Mouse (Mus musculus) midbrain, embryonic 13.5 days (tissue): ENCODE measurements at regions not wholly inside any gene's neighbourhood (a gene's known extent, or its start where the extent isn't known, plus 50 kb on each side); places are given as distances from the start of the nearest gene placed in this dataset.

Source experiments
- ATAC-seq: fragments of 200-750 bp; cut with Nextera tagmentation; 2 replicates; pipeline ENCODE4 v1.8.0; 2017; ENCODE audit warnings: mild to moderate bottlenecking, moderate TSS enrichment, moderate library complexity
- H3K27ac ChIP-seq: fragments of 300-500 bp; sonication (generic); 2 replicates; pipeline ENCODE4 v1.5.1; 2015; ENCODE audit warnings: inconsistent platforms, mild to moderate bottlenecking, moderate library complexity
- H3K27me3 ChIP-seq: fragments of 300-500 bp; sonication (generic); 2 replicates; pipeline ENCODE4 v1.6.1; 2015; ENCODE audit warnings: mild to moderate bottlenecking, inconsistent platforms
- H3K36me3 ChIP-seq: fragments of 300-500 bp; sonication (generic); 2 replicates; pipeline ENCODE4 v1.6.1; 2015; ENCODE audit warnings: mild to moderate bottlenecking, inconsistent platforms
- H3K4me1 ChIP-seq: fragments of 300-500 bp; sonication (generic); replicated peaks from 2 replicates; pipeline ENCODE4 v1.6.1; 2015; ENCODE audit warnings: inconsistent platforms
- H3K4me2 ChIP-seq: fragments of 300-500 bp; sonication (generic); replicated peaks from 2 replicates; pipeline ENCODE4 v1.6.1; 2015; ENCODE audit warnings: moderate library complexity, mild to moderate bottlenecking, inconsistent platforms
- H3K4me3 ChIP-seq: fragments of 300-500 bp; sonication (generic); replicated peaks from 2 replicates; pipeline ENCODE4 v1.5.1; 2015; ENCODE audit warnings: mild to moderate bottlenecking, inconsistent platforms
- H3K9ac ChIP-seq: fragments of 300-500 bp; sonication (generic); replicated peaks from 2 replicates; pipeline ENCODE4 v1.6.1; 2015; ENCODE audit warnings: mild to moderate bottlenecking, inconsistent platforms
- H3K9me3 ChIP-seq: fragments of 300-500 bp; sonication (generic); 2 replicates; pipeline ENCODE4 v1.6.1; 2016; ENCODE audit warnings: mild to moderate bottlenecking, inconsistent platforms
- WGBS: fragments of 180-500 bp; shearing (Covaris S2); methylation state at CpG from one replicate; pipeline ENCODE4 v1.1.7; 2015; 5-methylcytosine and 5-hydroxymethylcytosine counted together

DNA sequence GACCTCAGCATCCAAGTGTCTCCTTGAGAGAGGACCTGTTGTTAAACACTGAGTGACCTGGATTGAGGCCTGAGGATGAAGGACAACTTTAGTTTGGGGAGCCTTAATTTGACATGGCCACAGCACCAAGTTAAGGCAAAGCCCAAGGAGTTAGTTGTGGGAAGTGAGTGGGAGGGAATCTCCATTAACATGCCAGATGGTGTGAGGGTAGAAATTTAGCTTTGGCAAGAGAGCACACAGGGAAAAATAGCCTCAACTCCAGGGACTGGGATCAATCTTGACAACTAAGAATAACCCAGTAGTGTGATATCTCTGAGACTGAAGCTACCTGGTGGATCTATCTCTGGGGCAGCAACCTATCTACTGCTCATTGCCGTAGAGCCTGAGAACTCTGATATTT, 105.4 kb downstream of the Ahr start:
- no peak for ATAC-seq
- no peak overlapping the region for H3K4me2 ChIP-seq
- H3K4me3 ChIP-seq = no peak overlapping the region
- no peaks in the 10 kb centered on the region for H3K27me3 ChIP-seq
- no peak overlapping the region for H3K9ac ChIP-seq
- WGBS = 100% methylated on average over 1 of the region's 1 CpGs
- H3K27ac ChIP-seq = no peak overlapping the region
- no peaks in the 10 kb centered on the region for H3K4me1 ChIP-seq
- H3K36me3 ChIP-seq = no peaks in the 10 kb centered on the region
- no peaks in the 10 kb centered on the region for H3K9me3 ChIP-seq

DNA sequence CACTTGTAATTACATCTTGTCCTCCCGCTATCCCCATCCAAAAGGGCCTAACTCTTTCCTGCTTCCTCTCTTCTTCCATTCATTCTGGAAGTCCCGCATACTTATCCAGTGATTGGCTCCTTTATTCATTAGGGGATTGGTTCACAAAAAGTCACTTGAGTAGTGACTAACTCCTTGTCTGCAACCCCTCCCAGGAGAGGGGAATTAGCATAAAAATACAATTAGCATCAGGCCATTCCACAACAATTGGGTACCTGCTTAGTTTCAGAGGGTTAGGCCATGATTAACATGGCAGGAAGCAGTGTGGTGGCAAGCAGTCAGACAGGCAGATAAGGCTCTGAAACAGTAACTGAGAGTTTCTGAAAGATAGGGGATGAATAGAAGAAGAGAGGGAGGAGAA, 115.6 kb downstream of the Ahr start:
- H3K36me3 ChIP-seq = no peaks in the 10 kb centered on the region
- no peak for ATAC-seq
- WGBS = 44% methylated on average over 2 of the region's 2 CpGs
- H3K27ac ChIP-seq = no peak overlapping the region
- no peaks in the 10 kb centered on the region for H3K27me3 ChIP-seq
- no peak overlapping the region for H3K4me3 ChIP-seq
- no peaks in the 10 kb centered on the region for H3K4me1 ChIP-seq
- H3K9me3 ChIP-seq = no peaks in the 10 kb centered on the region
- H3K4me2 ChIP-seq = no peak overlapping the region
- no peak overlapping the region for H3K9ac ChIP-seq

DNA sequence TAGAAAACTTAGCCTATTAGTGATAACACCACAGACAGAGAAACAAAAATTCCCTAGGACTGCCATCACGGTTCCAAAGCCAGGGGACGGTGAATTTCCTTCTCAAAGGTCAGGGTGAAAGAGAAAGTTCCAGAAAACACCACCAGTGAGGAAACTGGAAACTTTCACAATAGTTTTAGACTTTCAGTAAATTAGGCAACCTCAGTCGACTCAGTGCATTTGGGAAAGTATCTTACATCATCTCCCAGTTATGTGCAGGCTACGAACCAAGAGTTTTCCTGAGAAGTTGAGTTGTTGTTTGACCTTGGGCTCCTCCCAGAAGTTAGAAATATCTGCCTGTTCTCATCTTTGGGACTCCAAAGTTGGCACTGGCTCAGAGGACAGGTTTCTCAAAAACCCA, 116.9 kb downstream of the Ahr start:
- WGBS = 87% methylated on average over 4 of the region's 4 CpGs
- Histone ChIP-seq H3K9me3 (no peaks in the 10 kb centered on the region), H3K4me2 (no peak overlapping the region), H3K27me3 (no peaks in the 10 kb centered on the region), H3K36me3 (no peaks in the 10 kb centered on the region), H3K27ac (no peak overlapping the region), H3K9ac (no peak overlapping the region), H3K4me1 (no peaks in the 10 kb centered on the region), H3K4me3 (no peak overlapping the region)
- no peak for ATAC-seq

DNA sequence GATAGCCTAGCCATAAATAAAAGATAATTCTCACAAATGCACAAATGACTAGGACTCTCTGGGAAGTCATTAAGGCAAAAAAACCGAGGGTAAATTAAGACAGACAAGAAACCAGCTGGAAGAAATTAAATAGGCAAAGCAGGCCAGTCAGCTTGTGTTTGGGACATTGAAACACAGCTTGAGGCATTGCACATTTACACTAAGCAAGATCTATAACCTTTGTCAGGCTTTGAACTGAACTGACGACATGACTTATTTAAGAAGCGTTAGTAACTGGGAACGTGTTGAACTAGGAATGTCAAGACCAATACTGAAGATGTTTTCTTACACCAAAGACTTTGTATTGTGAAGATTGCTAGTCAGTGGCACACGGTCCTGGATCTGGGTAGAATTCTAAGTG, 118.3 kb downstream of the Ahr start:
- Histone ChIP-seq H3K27ac (no peak overlapping the region), H3K4me3 (no peak overlapping the region), H3K9ac (no peak overlapping the region), H3K27me3 (no peaks in the 10 kb centered on the region), H3K9me3 (no peaks in the 10 kb centered on the region), H3K36me3 (no peaks in the 10 kb centered on the region), H3K4me1 (no peaks in the 10 kb centered on the region), H3K4me2 (no peak overlapping the region)
- no peak for ATAC-seq
- 77% methylated on average over 5 of the region's 5 CpGs for WGBS

DNA sequence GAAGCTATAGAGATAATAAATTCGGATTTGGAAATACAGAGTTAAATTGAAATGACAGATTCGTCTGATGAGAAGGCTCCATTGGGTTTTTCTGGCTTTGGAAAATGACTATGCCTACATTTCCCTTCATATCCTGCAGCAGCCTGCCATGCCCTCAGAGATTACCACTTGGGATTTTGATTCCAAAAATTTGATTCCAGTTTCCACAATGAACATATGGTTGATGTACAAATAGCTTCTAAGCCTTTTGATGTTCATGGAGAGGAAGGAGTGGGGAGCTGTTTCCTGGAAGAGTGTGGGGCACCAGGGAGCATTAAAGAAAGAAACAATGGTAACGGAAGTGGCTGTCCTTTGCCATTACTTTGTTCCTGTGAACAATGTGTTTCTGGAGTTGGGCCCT, 122.1 kb downstream of the Ahr start:
- Histone ChIP-seq H3K9ac (no peak overlapping the region), H3K9me3 (no peaks in the 10 kb centered on the region), H3K27ac (no peak overlapping the region), H3K4me1 (no peaks in the 10 kb centered on the region), H3K4me2 (no peak overlapping the region), H3K27me3 (no peaks in the 10 kb centered on the region), H3K36me3 (no peaks in the 10 kb centered on the region), H3K4me3 (no peak overlapping the region)
- WGBS = 80% methylated on average over 3 of the region's 3 CpGs
- ATAC-seq = no peak

DNA sequence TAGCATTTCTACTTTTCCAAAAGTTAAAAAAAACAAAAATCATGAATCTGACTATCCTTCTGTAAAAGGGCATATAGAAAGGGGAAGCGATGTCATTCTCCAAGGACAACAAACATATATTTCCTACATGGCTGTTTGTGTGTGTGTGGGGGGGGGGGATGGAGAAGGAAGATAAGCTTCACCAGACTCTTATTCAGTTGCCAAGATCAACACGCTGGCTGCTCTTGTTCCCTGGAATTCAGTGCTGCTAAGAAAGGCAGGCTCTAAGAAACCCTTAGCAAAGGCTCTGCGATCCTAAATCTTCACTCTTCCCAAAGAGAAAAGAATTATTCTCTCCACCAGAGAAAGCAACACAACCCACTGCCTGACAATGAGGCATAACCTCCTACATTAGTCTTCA, 126.4 kb downstream of the Ahr start:
- Histone ChIP-seq H3K27me3 (no peaks in the 10 kb centered on the region), H3K9me3 (no peaks in the 10 kb centered on the region), H3K4me1 (no peaks in the 10 kb centered on the region), H3K9ac (no peak overlapping the region), H3K4me3 (no peak overlapping the region), H3K27ac (no peak overlapping the region), H3K36me3 (no peaks in the 10 kb centered on the region), H3K4me2 (no peak overlapping the region)
- WGBS = 77% methylated on average over 3 of the region's 3 CpGs
- no peak for ATAC-seq

DNA sequence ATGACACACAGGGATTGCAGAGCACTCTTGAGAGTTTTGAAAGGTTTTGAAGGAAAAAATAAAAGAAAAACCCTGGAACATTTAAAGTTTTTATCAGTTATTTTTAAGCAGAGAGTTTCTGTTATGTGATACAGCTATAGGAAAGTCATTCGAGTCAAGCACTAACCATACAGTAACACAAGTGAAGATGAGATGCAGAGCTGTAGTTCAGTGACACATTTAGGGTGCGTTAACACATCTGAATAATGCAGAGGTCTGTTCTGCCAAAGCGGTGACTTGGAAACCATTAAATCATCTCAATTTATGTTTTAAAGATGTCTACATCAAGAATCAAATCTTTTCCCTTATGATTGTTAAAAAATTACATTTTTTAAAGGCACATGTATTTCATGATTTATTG, 126.8 kb downstream of the Ahr start:
- 93% methylated on average over 3 of the region's 3 CpGs for WGBS
- no peaks in the 10 kb centered on the region for H3K27me3 ChIP-seq
- H3K36me3 ChIP-seq = no peaks in the 10 kb centered on the region
- no peak for ATAC-seq
- no peak overlapping the region for H3K4me3 ChIP-seq
- no peaks in the 10 kb centered on the region for H3K4me1 ChIP-seq
- H3K27ac ChIP-seq = no peak overlapping the region
- H3K4me2 ChIP-seq = no peak overlapping the region
- H3K9ac ChIP-seq = no peak overlapping the region
- no peaks in the 10 kb centered on the region for H3K9me3 ChIP-seq

DNA sequence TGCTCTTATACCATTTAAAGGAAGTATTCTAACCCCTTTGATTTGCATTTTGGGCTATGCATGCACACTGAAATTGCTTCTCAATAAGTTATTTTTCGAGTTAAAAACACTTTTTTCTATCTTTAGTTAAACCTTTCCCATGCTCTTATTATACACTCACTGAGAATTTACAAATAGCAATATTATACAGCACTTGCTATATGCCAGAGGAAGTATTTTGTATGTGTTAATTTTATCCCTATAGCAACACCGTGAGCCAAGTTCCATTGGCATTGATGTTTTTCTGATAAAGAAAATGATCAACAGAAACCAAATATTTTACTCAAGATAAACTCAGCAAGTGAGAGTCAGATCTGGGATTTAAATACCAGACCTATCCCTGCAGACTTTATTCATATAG, 133.0 kb downstream of the Ahr start:
- ATAC-seq = no peak
- no peak overlapping the region for H3K9ac ChIP-seq
- no peaks in the 10 kb centered on the region for H3K9me3 ChIP-seq
- 67% methylated on average over 2 of the region's 2 CpGs for WGBS
- no peak overlapping the region for H3K27ac ChIP-seq
- H3K27me3 ChIP-seq = no peaks in the 10 kb centered on the region
- H3K4me1 ChIP-seq = no peaks in the 10 kb centered on the region
- no peak overlapping the region for H3K4me2 ChIP-seq
- H3K4me3 ChIP-seq = no peak overlapping the region
- H3K36me3 ChIP-seq = no peaks in the 10 kb centered on the region

DNA sequence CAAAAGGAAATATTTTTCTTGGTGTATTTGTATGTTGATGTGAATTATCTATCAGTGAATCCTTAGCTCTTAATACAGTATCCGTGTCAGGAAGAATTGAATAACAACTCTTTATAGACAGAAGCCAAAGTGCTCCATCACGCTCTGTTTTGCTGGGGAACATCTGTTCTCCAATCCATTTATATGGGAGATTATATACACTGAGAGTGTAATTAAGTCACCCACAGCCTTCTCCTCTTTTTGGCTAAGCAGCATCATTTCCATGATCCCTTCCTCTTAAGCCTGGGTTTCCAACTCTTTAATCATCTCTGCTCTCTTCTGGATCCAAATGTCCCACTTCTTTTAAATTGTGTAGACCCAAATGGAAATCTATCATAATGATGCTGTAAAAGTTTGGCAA, 133.6 kb downstream of the Ahr start:
- no peak overlapping the region for H3K4me3 ChIP-seq
- no peak for ATAC-seq
- no peak overlapping the region for H3K4me2 ChIP-seq
- WGBS = 83% methylated on average over 2 of the region's 2 CpGs
- H3K4me1 ChIP-seq = no peaks in the 10 kb centered on the region
- no peak overlapping the region for H3K9ac ChIP-seq
- no peak overlapping the region for H3K27ac ChIP-seq
- no peaks in the 10 kb centered on the region for H3K36me3 ChIP-seq
- no peaks in the 10 kb centered on the region for H3K27me3 ChIP-seq
- no peaks in the 10 kb centered on the region for H3K9me3 ChIP-seq

DNA sequence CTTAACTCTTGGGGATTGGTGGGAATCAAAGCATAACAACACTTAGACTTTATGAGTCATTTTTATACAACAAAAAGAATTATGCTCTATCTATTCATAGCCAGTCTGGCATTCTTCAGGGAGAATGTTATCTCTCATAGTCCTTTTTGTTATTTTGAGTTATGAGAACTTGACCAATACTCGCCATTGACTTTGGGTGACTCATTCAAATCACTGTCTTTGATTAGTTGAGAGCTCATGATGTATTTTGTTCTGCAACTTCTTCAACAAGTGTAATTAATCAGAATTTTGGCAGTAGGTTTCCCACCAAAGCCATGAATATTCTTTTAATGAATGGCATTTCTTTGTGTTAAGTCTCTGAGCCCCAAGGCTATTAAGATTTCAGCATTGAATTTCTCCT, 139.6 kb downstream of the Ahr start:
- no peak for ATAC-seq
- Histone ChIP-seq H3K4me1 (no peaks in the 10 kb centered on the region), H3K27me3 (no peaks in the 10 kb centered on the region), H3K36me3 (no peaks in the 10 kb centered on the region), H3K9me3 (no peaks in the 10 kb centered on the region), H3K27ac (no peak overlapping the region), H3K4me3 (no peak overlapping the region), H3K9ac (no peak overlapping the region), H3K4me2 (no peak overlapping the region)
- WGBS = 93% methylated on average over 1 of the region's 1 CpGs

DNA sequence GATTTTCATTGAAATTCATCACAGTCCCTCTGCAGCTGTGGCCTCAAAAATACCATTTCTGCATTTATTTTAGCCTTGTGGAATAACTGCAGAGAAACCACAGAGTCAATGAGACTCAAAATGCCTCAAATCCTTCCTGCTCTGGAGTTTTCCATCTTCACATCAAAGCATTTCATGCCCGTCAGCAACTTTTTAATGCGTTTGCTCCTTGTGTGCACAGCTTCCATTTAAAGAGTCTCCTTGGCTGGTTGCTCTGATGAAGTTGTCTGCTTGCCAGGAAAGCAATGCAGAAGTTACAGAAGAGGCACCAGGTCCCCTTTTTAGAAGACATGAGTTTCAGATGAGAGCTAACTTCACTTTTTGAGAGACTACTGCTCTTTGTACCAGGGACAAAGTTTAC, 142.7 kb downstream of the Ahr start:
- Histone ChIP-seq H3K36me3 (no peaks in the 10 kb centered on the region), H3K4me3 (no peak overlapping the region), H3K27ac (no peak overlapping the region), H3K27me3 (no peaks in the 10 kb centered on the region), H3K9me3 (no peaks in the 10 kb centered on the region), H3K4me2 (no peak overlapping the region), H3K4me1 (no peaks in the 10 kb centered on the region), H3K9ac (no peak overlapping the region)
- WGBS = 60% methylated on average over 2 of the region's 2 CpGs
- no peak for ATAC-seq

DNA sequence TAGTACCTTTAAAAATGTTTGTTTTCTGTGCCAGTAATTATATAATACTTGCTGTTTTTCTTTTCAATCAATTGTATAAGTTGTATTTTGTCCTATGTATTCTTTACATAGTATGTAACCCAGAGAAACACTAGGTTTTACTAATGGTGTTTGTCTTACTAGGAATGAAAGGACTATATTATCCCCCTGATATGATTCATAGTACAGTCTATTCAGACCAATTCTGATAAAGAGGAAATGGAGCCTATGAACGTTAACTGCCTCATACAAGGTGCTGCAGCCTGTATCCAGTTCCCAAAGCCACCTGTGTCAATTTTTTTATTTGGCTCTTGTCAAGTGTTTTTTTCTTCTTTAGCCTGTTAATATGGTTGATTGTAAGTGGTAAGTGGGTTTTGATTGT, 144.6 kb downstream of the Ahr start:
- no peak overlapping the region for H3K4me3 ChIP-seq
- no peak for ATAC-seq

DNA sequence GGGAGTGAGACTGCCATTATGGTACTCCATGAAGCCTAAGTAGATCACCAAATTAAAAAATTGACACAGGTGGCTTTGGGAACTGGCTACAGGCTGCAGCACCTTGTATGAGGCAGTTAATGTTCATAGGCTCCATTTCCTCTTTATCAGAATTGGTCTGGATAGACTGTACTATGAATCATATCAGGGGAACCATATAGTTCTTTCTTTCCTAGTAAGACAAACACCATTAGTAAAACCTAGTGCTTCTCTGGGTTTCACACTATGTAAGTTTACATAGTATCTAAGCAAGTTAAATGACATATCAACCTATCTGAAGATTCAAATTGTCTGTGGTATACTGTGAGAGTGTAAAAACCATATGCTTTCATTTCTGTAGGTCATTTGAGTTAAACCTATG, 145.0 kb downstream of the Ahr start:
- no peak for ATAC-seq
- H3K4me3 ChIP-seq = no peak overlapping the region
- H3K4me2 ChIP-seq = no peak overlapping the region
- H3K4me1 ChIP-seq = no peaks in the 10 kb centered on the region
- H3K9ac ChIP-seq = no peak overlapping the region
- H3K36me3 ChIP-seq = no peaks in the 10 kb centered on the region
- H3K27ac ChIP-seq = no peak overlapping the region
- no peaks in the 10 kb centered on the region for H3K27me3 ChIP-seq
- no peaks in the 10 kb centered on the region for H3K9me3 ChIP-seq

More for the DNA sequence above, 144.6 kb downstream of the Ahr start:
- no peak overlapping the region for H3K9ac ChIP-seq
- H3K9me3 ChIP-seq = no peaks in the 10 kb centered on the region
- WGBS = 94% methylated on average over 1 of the region's 1 CpGs
- no peak overlapping the region for H3K4me2 ChIP-seq
- no peaks in the 10 kb centered on the region for H3K27me3 ChIP-seq
- no peaks in the 10 kb centered on the region for H3K36me3 ChIP-seq
- H3K4me1 ChIP-seq = no peaks in the 10 kb centered on the region
- H3K27ac ChIP-seq = no peak overlapping the region

DNA sequence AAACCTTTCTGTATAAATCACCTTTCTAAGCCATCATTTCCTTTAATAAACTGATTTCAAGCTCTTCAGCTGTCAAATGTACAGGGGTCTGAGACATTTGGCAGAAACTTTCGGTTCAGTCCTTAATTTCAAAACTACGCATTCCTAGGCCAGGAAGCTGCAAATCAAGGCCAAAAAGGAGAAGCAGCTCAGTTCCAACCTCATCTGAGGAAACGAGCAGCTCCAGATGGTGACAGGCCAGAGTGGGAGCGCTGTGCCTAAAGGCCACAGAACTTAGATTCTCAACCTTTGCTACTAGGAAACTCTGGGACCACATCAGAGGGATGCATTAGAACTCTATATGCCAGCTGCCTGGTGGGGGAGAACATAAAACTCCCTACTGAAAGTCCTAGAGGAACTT, 150.6 kb downstream of the Ahr start:
- no peak overlapping the region for H3K4me2 ChIP-seq
- no peaks in the 10 kb centered on the region for H3K36me3 ChIP-seq
- H3K9me3 ChIP-seq = no peaks in the 10 kb centered on the region
- 93% methylated on average over 4 of the region's 4 CpGs for WGBS
- H3K27ac ChIP-seq = no peak overlapping the region
- ATAC-seq = no peak
- no peaks in the 10 kb centered on the region for H3K4me1 ChIP-seq
- H3K27me3 ChIP-seq = no peaks in the 10 kb centered on the region
- H3K9ac ChIP-seq = no peak overlapping the region
- H3K4me3 ChIP-seq = no peak overlapping the region
